Mouse (Mus musculus): ENCODE data around the gene Adgre5.

GRCm38 (mm10) chr8:83737346-83737745 is 3.8 kb downstream of the Adgre5 start:
- TF ChIP-seq CTCF (IDR thresholded peaks at IDR 0.05; ENCODE audit: low read depth) (peak; percentile 49), EP300 (optimal IDR thresholded peaks at IDR 0.05) (no peak)

Data from stomach, postnatal 0 days (tissue).